Mouse (Mus musculus): ENCODE results near the gene Ftl1-ps1. TPM values are rescaled to one million over a fixed set of nuclear protein-coding genes. Genes with fewer than 3 reads are reported as not detected.

The Ftl1-ps1 gene
- 90.6 and 95.9 TPM in 2 replicates for polyA plus RNA-seq (2014; fragmentation: Nextera tagmentation; extraction: Ambion mirVana)

- H3K27me3 ChIP-seq (replicated peaks; ENCODE audit: control insufficient read depth, insufficient read depth, low read length): no peaks in the 10 kb centered on the region
- no peaks in the 10 kb centered on the region for H3K4me1 ChIP-seq (replicated peaks; ENCODE audit: control insufficient read depth, insufficient read depth, low read length)
- no peak within 1 kb of the TSS for H3K9ac ChIP-seq (ENCODE audit: low read depth, low read length)
- ATAC-seq (replicated peaks; ENCODE audit: low FRiP score) (no peak), DNase-seq (ENCODE audit: low spot score) (no peak)
- H3K4me2 ChIP-seq: peak within 1 kb of the TSS; percentile 44
- no peak within 1 kb of the TSS for H3K27ac ChIP-seq (ENCODE audit: low read depth, low read length)
- H3K4me3 ChIP-seq (ENCODE audit: low read depth, low read length): no peak within 1 kb of the TSS
- no peaks in the 10 kb centered on the region for H3K9me3 ChIP-seq (ENCODE audit: control insufficient read depth, low read length)
- 14% methylated on average over 11 of the region's 11 CpGs for WGBS
- H3K36me3 ChIP-seq (ENCODE audit: control insufficient read depth, insufficient read depth, low read length): no peaks in the 10 kb centered on the region
These were observed at the start of gene Ftl1-ps1 for GRCm38 (mm10) chr13:74399298-74399839. Gene Ftl1-ps1, plus strand, starts transcription at chr13:74399694.

GRCm38 (mm10) chr13:74350435-74350906 is 49.0 kb upstream of the Ftl1-ps1 start:
- H3K27ac ChIP-seq (ENCODE audit: low read depth, low read length): peak overlapping the region; percentile 66
- H3K9ac ChIP-seq (ENCODE audit: low read depth, low read length): peak overlapping the region; percentile 94
- ATAC-seq (replicated peaks; ENCODE audit: low FRiP score): peak; percentile 50
- no peak for DNase-seq (ENCODE audit: low spot score)
- 2% methylated on average over 15 of the region's 15 CpGs for WGBS
- peaks cover 7% of the 10 kb centered on the region for H3K36me3 ChIP-seq (ENCODE audit: control insufficient read depth, insufficient read depth, low read length)
- H3K9me3 ChIP-seq (ENCODE audit: control insufficient read depth, low read length): no peaks in the 10 kb centered on the region
- no peaks in the 10 kb centered on the region for H3K27me3 ChIP-seq (replicated peaks; ENCODE audit: control insufficient read depth, insufficient read depth, low read length)
- H3K4me3 ChIP-seq (ENCODE audit: low read depth, low read length): peak overlapping the region; percentile 83
- peak overlapping the region; percentile 83 for H3K4me2 ChIP-seq
- H3K4me1 ChIP-seq (replicated peaks; ENCODE audit: control insufficient read depth, insufficient read depth, low read length): peaks cover 7% of the 10 kb centered on the region; the same call in 1 of the 2 replicates

- Histone ChIP-seq H3K27me3 (replicated peaks; ENCODE audit: control insufficient read depth, insufficient read depth, low read length) (no peaks in the 10 kb centered on the region), H3K27ac (ENCODE audit: low read depth, low read length) (no peak overlapping the region), H3K4me3 (ENCODE audit: low read depth, low read length) (no peak overlapping the region), H3K36me3 (ENCODE audit: control insufficient read depth, insufficient read depth, low read length) (peaks cover 18% of the 10 kb centered on the region), H3K9ac (ENCODE audit: low read depth, low read length) (no peak overlapping the region), H3K4me1 (replicated peaks; ENCODE audit: control insufficient read depth, insufficient read depth, low read length) (no peaks in the 10 kb centered on the region), H3K9me3 (ENCODE audit: control insufficient read depth, low read length) (no peaks in the 10 kb centered on the region), H3K4me2 (no peak overlapping the region)
- no peak for ATAC-seq (replicated peaks; ENCODE audit: low FRiP score)
- DNase-seq (ENCODE audit: low spot score): no peak
- 97% methylated on average over 13 of the region's 13 CpGs for WGBS
These were observed 43.0 kb upstream of the Ftl1-ps1 start for GRCm38 (mm10) chr13:74356491-74356890.

GRCm38 (mm10) chr13:74362218-74362617 is 37.3 kb upstream of the Ftl1-ps1 start:
- Histone ChIP-seq H3K27me3 (replicated peaks; ENCODE audit: control insufficient read depth, insufficient read depth, low read length) (no peaks in the 10 kb centered on the region), H3K27ac (ENCODE audit: low read depth, low read length) (no peak overlapping the region), H3K4me3 (ENCODE audit: low read depth, low read length) (no peak overlapping the region), H3K9ac (ENCODE audit: low read depth, low read length) (no peak overlapping the region), H3K9me3 (ENCODE audit: control insufficient read depth, low read length) (no peaks in the 10 kb centered on the region), H3K36me3 (ENCODE audit: control insufficient read depth, insufficient read depth, low read length) (peaks cover 4% of the 10 kb centered on the region; the same call in 1 of the 2 replicates), H3K4me2 (no peak overlapping the region), H3K4me1 (replicated peaks; ENCODE audit: control insufficient read depth, insufficient read depth, low read length) (no peaks in the 10 kb centered on the region)
- ATAC-seq (replicated peaks; ENCODE audit: low FRiP score) (no peak), DNase-seq (ENCODE audit: low spot score) (no peak)
- 59% methylated on average over 2 of the region's 2 CpGs for WGBS

DNA sequence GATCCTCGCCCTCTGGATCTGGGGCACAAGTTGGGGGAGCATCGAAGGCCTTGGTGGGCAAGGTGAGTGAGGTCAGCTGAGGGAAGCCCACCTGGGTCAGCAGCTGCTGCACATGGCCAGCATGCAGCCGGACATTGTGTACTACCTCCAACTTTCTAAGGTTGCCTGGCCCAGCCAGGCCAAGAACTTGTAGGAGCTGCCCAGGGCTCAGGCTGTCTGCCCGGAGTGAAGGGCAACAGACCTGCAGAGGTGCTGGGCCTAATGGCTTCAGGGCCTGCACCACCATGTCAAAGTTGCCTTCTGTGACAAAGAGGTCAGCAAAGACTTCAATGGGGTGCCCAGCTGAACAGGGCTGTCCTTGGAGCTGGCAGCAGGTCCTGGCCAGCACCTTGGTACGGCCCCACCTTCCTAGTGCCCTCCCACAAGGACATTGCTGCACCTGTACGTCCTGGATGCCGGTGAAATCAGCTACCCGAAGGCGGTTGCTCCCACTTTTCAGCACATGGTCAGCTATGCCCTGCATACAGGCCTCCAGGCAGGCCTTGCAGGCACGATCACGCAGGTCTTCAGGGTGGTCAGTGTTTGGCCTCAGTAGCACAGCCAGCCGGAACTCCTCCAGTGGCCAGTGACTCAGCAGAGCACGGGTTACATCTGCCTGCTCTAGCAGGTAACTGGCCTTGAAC is 36.2 kb upstream of the Ftl1-ps1 start:
- Histone ChIP-seq H3K9me3 (ENCODE audit: control insufficient read depth, low read length) (no peaks in the 10 kb centered on the region), H3K4me3 (ENCODE audit: low read depth, low read length) (no peak overlapping the region), H3K4me2 (no peak overlapping the region), H3K9ac (ENCODE audit: low read depth, low read length) (no peak overlapping the region), H3K27ac (ENCODE audit: low read depth, low read length) (no peak overlapping the region), H3K4me1 (replicated peaks; ENCODE audit: control insufficient read depth, insufficient read depth, low read length) (no peaks in the 10 kb centered on the region), H3K36me3 (ENCODE audit: control insufficient read depth, insufficient read depth, low read length) (peaks cover under 1% of the 10 kb centered on the region; the same call in 1 of the 2 replicates), H3K27me3 (replicated peaks; ENCODE audit: control insufficient read depth, insufficient read depth, low read length) (no peaks in the 10 kb centered on the region)
- peak; percentile 46 for ATAC-seq (replicated peaks; ENCODE audit: low FRiP score)
- DNase-seq (ENCODE audit: low spot score): no peak
- 89% methylated on average over 13 of the region's 13 CpGs for WGBS

GRCm38 (mm10) chr13:74363859-74364235 is 35.6 kb upstream of the Ftl1-ps1 start, which contains the start of gene Lrrc14b:
Gene Lrrc14b, minus strand, starts transcription at chr13:74364005.
- ATAC-seq (replicated peaks; ENCODE audit: low FRiP score) (no peak), DNase-seq (ENCODE audit: low spot score) (no peak)
- Histone ChIP-seq H3K4me1 (replicated peaks; ENCODE audit: control insufficient read depth, insufficient read depth, low read length) (no peaks in the 10 kb centered on the region), H3K27ac (ENCODE audit: low read depth, low read length) (no peak within 1 kb of the TSS), H3K9me3 (ENCODE audit: control insufficient read depth, low read length) (no peaks in the 10 kb centered on the region), H3K9ac (ENCODE audit: low read depth, low read length) (no peak within 1 kb of the TSS), H3K4me3 (ENCODE audit: low read depth, low read length) (no peak within 1 kb of the TSS), H3K36me3 (ENCODE audit: control insufficient read depth, insufficient read depth, low read length) (no peaks in the 10 kb centered on the region), H3K4me2 (no peak within 1 kb of the TSS), H3K27me3 (replicated peaks; ENCODE audit: control insufficient read depth, insufficient read depth, low read length) (no peaks in the 10 kb centered on the region)
- WGBS: 85% methylated on average over 8 of the region's 8 CpGs

- no peaks in the 10 kb centered on the region for H3K36me3 ChIP-seq (ENCODE audit: control insufficient read depth, insufficient read depth, low read length)
- H3K27ac ChIP-seq (ENCODE audit: low read depth, low read length): no peak overlapping the region
- no peaks in the 10 kb centered on the region for H3K9me3 ChIP-seq (ENCODE audit: control insufficient read depth, low read length)
- DNase-seq (ENCODE audit: low spot score) (no peak), ATAC-seq (replicated peaks; ENCODE audit: low FRiP score) (no peak)
- H3K4me2 ChIP-seq: no peak overlapping the region
- H3K4me3 ChIP-seq (ENCODE audit: low read depth, low read length): no peak overlapping the region
- no peaks in the 10 kb centered on the region for H3K4me1 ChIP-seq (replicated peaks; ENCODE audit: control insufficient read depth, insufficient read depth, low read length)
- 69% methylated on average over 10 of the region's 10 CpGs for WGBS
- no peaks in the 10 kb centered on the region for H3K27me3 ChIP-seq (replicated peaks; ENCODE audit: control insufficient read depth, insufficient read depth, low read length)
- H3K9ac ChIP-seq (ENCODE audit: low read depth, low read length): no peak overlapping the region
These were observed 17.8 kb upstream of the Ftl1-ps1 start for GRCm38 (mm10) chr13:74381533-74382276.

DNA sequence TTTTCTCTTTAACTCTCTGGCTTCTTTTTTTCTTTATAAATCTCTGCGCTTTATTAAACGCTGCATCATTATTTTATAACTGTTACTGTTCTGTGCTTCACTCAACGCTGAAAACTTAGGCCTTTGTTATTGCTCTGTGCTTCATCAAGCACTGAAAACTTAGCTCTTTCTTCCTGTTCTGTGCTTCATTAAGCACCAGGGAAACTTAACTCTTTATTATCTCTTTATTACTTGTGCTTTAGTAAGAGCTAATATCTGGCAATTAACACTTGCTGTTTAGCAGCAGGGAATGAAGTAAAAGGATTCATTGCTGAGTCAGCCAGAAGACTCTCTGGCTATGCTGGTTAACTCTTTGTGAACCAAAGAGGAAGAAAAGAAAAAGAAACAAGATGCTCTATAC is 17.2 kb upstream of the Ftl1-ps1 start:
- Histone ChIP-seq H3K36me3 (ENCODE audit: control insufficient read depth, insufficient read depth, low read length) (no peaks in the 10 kb centered on the region), H3K9ac (ENCODE audit: low read depth, low read length) (no peak overlapping the region), H3K4me2 (no peak overlapping the region), H3K27ac (ENCODE audit: low read depth, low read length) (no peak overlapping the region), H3K4me1 (replicated peaks; ENCODE audit: control insufficient read depth, insufficient read depth, low read length) (no peaks in the 10 kb centered on the region), H3K27me3 (replicated peaks; ENCODE audit: control insufficient read depth, insufficient read depth, low read length) (no peaks in the 10 kb centered on the region), H3K9me3 (ENCODE audit: control insufficient read depth, low read length) (no peaks in the 10 kb centered on the region), H3K4me3 (ENCODE audit: low read depth, low read length) (no peak overlapping the region)
- ATAC-seq (replicated peaks; ENCODE audit: low FRiP score) (no peak), DNase-seq (ENCODE audit: low spot score) (no peak)
- 69% methylated on average over 3 of the region's 3 CpGs for WGBS
